Mouse (Mus musculus): ENCODE measurements around the gene Aldh3b2. TPM values are rescaled to one million over a fixed set of nuclear protein-coding genes. Genes with fewer than 3 reads are reported as not detected.
A peak's percentile ranks its signal among the peaks of the same experiment; 100 is the strongest.
"Not testable (repeated sequence)": the region's sequence is repeated elsewhere in the genome, so short reads cannot be mapped to it uniquely, and the experiment has no call there.

The Aldh3b2 gene
- total RNA-seq, 1 experiment = 0.62 TPM

DNA sequence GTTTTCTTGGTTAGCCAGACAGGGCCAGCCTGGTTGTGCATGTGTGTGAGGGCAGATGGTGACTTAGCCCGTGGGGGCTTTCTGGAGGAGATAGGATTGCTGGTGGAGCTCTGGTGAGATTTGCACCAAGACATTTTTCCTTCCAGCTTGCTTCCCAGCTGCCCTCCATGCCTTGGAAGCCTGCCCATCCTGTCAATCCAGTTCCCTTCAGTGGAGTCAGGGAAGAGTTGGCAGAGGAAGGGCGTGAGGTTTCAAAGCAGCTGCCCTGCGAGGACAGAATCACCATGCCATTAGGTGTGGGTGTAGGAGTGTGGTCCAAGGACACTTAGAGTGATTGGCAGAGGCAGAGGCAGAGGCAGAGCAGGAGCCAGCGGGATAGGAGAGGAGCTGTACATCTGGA lies 13.7 kb upstream of the Aldh3b2 start, which contains the start of gene Aldh3b3:
TSS of gene Aldh3b3 (plus strand) at position 176 of the 400 bp plus-strand sequence.
- H3K27ac ChIP-seq (ENCODE audit: insufficient read depth, low read depth, low read length, poor library complexity, severe bottlenecking) = peak within 1 kb of the TSS; percentile 5; the same call in 1 of the 2 replicates
- TF ChIP-seq ZNF384 (IDR thresholded peaks at IDR 0.05; ENCODE audit: low read depth, low read length) (no peak), CHD2 (IDR thresholded peaks at IDR 0.05; ENCODE audit: low read depth, low read length) (no peak), MAFK (IDR thresholded peaks at IDR 0.05; ENCODE audit: insufficient read depth, low read depth, low read length) (no peak), HCFC1 (IDR thresholded peaks at IDR 0.05; ENCODE audit: borderline replicate concordance, insufficient read depth, low read length) (no peak)
- in situ Hi-C loops (cut with MboI; ENCODE audit: low sequenced_read_pairs in 2 of 2, unreplicated experiment in 2 of 2) = no loop called here

DNA sequence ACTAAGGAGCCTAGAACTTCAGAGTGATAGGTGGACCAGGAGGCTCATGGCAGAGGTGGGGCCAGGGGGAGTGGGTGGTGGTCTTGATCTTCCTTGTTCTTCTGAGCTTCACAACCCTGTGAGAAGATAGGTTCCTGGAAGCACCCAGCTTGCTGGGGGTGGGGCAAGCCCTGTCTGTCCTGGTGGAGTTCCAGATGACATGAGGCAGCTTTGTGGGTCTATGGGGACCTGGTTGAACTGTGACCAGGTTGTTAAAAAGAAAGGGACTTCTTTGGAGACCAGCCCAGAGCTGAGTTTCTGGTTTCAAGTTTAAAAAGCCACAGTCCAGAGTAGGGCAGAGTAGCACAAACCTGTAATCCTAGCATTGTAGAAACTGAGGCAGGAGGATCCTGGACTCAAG lies 13.1 kb upstream of the Aldh3b2 start:
- Histone ChIP-seq H3K27ac (ENCODE audit: insufficient read depth, low read depth, low read length, poor library complexity, severe bottlenecking) (no peak overlapping the region), H3K4me3 (ENCODE audit: insufficient read depth in 1 of 2, low read depth in 1 of 2, low read length in 2 of 2, poor library complexity in 1 of 2, severe bottlenecking in 1 of 2) (no peak overlapping the region), H3K36me3 (ENCODE audit: control insufficient read depth, insufficient read depth, low read length, poor library complexity, severe bottlenecking) (no peaks in the 10 kb centered on the region), H3K9ac (ENCODE audit: insufficient read depth, low read depth, low read length, poor library complexity, severe bottlenecking) (no peak overlapping the region), H3K4me1 (ENCODE audit: control insufficient read depth in 2 of 2, insufficient read depth in 2 of 2, low read length in 2 of 2, poor library complexity in 1 of 2) (no peaks in the 10 kb centered on the region), H3K9me3 (ENCODE audit: control insufficient read depth, insufficient read depth, low read depth, low read length) (no peaks in the 10 kb centered on the region)
- in situ Hi-C loops (cut with MboI; ENCODE audit: low sequenced_read_pairs in 2 of 2, unreplicated experiment in 2 of 2) = no loop called here
- no peak for DNase-seq (ENCODE audit: low read depth, low spot score)
- TF ChIP-seq HCFC1 (IDR thresholded peaks at IDR 0.05; ENCODE audit: borderline replicate concordance, insufficient read depth, low read length) (no peak), ZNF384 (IDR thresholded peaks at IDR 0.05; ENCODE audit: low read depth, low read length) (no peak), CHD2 (IDR thresholded peaks at IDR 0.05; ENCODE audit: low read depth, low read length) (no peak), MAFK (IDR thresholded peaks at IDR 0.05; ENCODE audit: insufficient read depth, low read depth, low read length) (no peak), ZC3H11A (IDR thresholded peaks at IDR 0.05; ENCODE audit: borderline replicate concordance, low read depth, low read length) (no peak)

More for the DNA sequence above, 13.7 kb upstream of the Aldh3b2 start, which contains the start of gene Aldh3b3:
- H3K9me3 ChIP-seq (ENCODE audit: control insufficient read depth, insufficient read depth, low read depth, low read length) = no peaks in the 10 kb centered on the region
- no peaks in the 10 kb centered on the region for H3K4me1 ChIP-seq (ENCODE audit: control insufficient read depth in 2 of 2, insufficient read depth in 2 of 2, low read length in 2 of 2, poor library complexity in 1 of 2)
- no peaks in the 10 kb centered on the region for H3K36me3 ChIP-seq (ENCODE audit: control insufficient read depth, insufficient read depth, low read length, poor library complexity, severe bottlenecking)
- no peak within 1 kb of the TSS for H3K4me3 ChIP-seq (ENCODE audit: insufficient read depth in 1 of 2, low read depth in 1 of 2, low read length in 2 of 2, poor library complexity in 1 of 2, severe bottlenecking in 1 of 2)
- no peak for DNase-seq (ENCODE audit: low read depth, low spot score)
- H3K9ac ChIP-seq (ENCODE audit: insufficient read depth, low read depth, low read length, poor library complexity, severe bottlenecking) = no peak within 1 kb of the TSS

DNA sequence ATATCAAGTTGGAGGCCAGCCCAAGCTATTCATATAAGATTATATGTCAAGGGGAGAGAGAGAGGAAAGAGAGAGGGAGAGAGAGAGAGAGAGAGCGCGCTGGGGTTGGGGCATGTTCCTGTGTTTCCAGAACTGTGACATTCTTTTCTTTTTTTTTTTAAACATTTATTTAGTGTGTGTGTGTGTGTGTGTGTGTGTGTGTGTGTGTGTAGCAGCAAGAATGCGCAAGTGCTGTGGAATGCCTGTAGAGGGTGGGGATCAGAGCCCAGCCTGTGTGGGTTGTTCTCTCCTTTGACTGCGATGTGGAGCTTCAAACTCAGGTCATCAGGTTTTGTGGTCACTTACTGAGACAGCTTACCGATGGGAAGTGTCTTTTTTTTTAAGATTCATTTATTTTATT lies 11.9 kb upstream of the Aldh3b2 start:
- Histone ChIP-seq H3K9ac (ENCODE audit: insufficient read depth, low read depth, low read length, poor library complexity, severe bottlenecking) (no peak overlapping the region), H3K27ac (ENCODE audit: insufficient read depth, low read depth, low read length, poor library complexity, severe bottlenecking) (no peak overlapping the region), H3K4me3 (ENCODE audit: insufficient read depth in 1 of 2, low read depth in 1 of 2, low read length in 2 of 2, poor library complexity in 1 of 2, severe bottlenecking in 1 of 2) (no peak overlapping the region), H3K9me3 (ENCODE audit: control insufficient read depth, insufficient read depth, low read depth, low read length) (no peaks in the 10 kb centered on the region), H3K36me3 (ENCODE audit: control insufficient read depth, insufficient read depth, low read length, poor library complexity, severe bottlenecking) (no peaks in the 10 kb centered on the region), H3K4me1 (ENCODE audit: control insufficient read depth in 2 of 2, insufficient read depth in 2 of 2, low read length in 2 of 2, poor library complexity in 1 of 2) (no peaks in the 10 kb centered on the region)
- no peak for DNase-seq (ENCODE audit: low read depth, low spot score)
- in situ Hi-C loops (cut with MboI; ENCODE audit: low sequenced_read_pairs in 2 of 2, unreplicated experiment in 2 of 2) = no loop called here
- no peak for TF ChIP-seq CHD2 (IDR thresholded peaks at IDR 0.05; ENCODE audit: low read depth, low read length)
- no peak for TF ChIP-seq ZNF384 (IDR thresholded peaks at IDR 0.05; ENCODE audit: low read depth, low read length)
- TF ChIP-seq HCFC1 (IDR thresholded peaks at IDR 0.05; ENCODE audit: borderline replicate concordance, insufficient read depth, low read length) = no peak
- no peak for TF ChIP-seq MAFK (IDR thresholded peaks at IDR 0.05; ENCODE audit: insufficient read depth, low read depth, low read length)
- no peak for TF ChIP-seq ZC3H11A (IDR thresholded peaks at IDR 0.05; ENCODE audit: borderline replicate concordance, low read depth, low read length)

DNA sequence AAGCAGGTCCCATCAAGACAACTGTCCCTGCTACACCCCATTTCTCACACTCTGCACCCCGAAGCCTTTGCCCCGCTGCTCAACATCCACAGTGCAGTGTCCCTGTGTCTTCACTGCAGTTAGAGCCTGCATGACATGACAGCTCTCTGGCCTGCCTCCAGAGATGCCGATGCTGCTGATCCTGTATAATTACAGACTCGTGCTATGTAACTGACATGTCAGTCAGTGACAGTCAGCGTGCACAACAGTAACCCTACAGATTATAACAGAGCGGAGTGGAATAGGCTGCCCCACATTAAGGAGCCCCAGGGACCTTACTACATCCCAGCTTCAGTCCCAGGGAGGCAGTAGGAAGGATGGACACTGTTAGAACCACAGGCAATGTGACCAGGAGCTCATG lies 10.3 kb upstream of the Aldh3b2 start:
- H3K4me1 ChIP-seq (ENCODE audit: control insufficient read depth in 2 of 2, insufficient read depth in 2 of 2, low read length in 2 of 2, poor library complexity in 1 of 2); DNase-seq (ENCODE audit: low read depth, low spot score); H3K4me3 ChIP-seq (ENCODE audit: insufficient read depth in 1 of 2, low read depth in 1 of 2, low read length in 2 of 2, poor library complexity in 1 of 2, severe bottlenecking in 1 of 2); in situ Hi-C loops (cut with MboI; ENCODE audit: low sequenced_read_pairs in 2 of 2, unreplicated experiment in 2 of 2); H3K9me3 ChIP-seq (ENCODE audit: control insufficient read depth, insufficient read depth, low read depth, low read length); H3K27ac ChIP-seq (ENCODE audit: insufficient read depth, low read depth, low read length, poor library complexity, severe bottlenecking); H3K36me3 ChIP-seq (ENCODE audit: control insufficient read depth, insufficient read depth, low read length, poor library complexity, severe bottlenecking); H3K9ac ChIP-seq (ENCODE audit: insufficient read depth, low read depth, low read length, poor library complexity, severe bottlenecking): not testable (repeated sequence)

DNA sequence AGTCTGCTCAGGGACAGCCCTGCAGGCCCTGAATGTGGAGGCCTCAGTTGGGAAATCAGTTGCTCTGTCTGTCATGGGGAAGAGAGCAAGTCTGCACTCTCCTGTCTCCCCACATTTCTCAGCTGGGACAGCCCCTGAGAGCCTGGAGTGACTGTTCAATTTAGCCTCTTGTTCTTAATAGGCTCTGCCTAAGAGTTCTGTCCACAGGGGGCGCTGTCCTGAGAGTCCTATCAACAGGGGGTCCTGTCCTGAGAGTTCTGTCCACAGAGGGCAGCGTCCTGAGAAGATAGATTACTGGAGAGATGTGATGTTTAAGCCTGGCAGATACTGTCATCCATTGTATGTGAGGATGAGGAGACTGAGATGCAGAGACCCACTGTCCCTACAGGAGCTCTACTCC lies 9.7 kb upstream of the Aldh3b2 start:
- TF ChIP-seq ZNF384 (IDR thresholded peaks at IDR 0.05; ENCODE audit: low read depth, low read length) (no peak), MAFK (IDR thresholded peaks at IDR 0.05; ENCODE audit: insufficient read depth, low read depth, low read length) (no peak), ZC3H11A (IDR thresholded peaks at IDR 0.05; ENCODE audit: borderline replicate concordance, low read depth, low read length) (no peak), CHD2 (IDR thresholded peaks at IDR 0.05; ENCODE audit: low read depth, low read length) (no peak), HCFC1 (IDR thresholded peaks at IDR 0.05; ENCODE audit: borderline replicate concordance, insufficient read depth, low read length) (no peak)
- Histone ChIP-seq H3K9ac (ENCODE audit: insufficient read depth, low read depth, low read length, poor library complexity, severe bottlenecking) (no peak overlapping the region), H3K27ac (ENCODE audit: insufficient read depth, low read depth, low read length, poor library complexity, severe bottlenecking) (no peak overlapping the region), H3K9me3 (ENCODE audit: control insufficient read depth, insufficient read depth, low read depth, low read length) (no peaks in the 10 kb centered on the region), H3K4me3 (ENCODE audit: insufficient read depth in 1 of 2, low read depth in 1 of 2, low read length in 2 of 2, poor library complexity in 1 of 2, severe bottlenecking in 1 of 2) (no peak overlapping the region), H3K4me1 (ENCODE audit: control insufficient read depth in 2 of 2, insufficient read depth in 2 of 2, low read length in 2 of 2, poor library complexity in 1 of 2) (no peaks in the 10 kb centered on the region), H3K36me3 (ENCODE audit: control insufficient read depth, insufficient read depth, low read length, poor library complexity, severe bottlenecking) (no peaks in the 10 kb centered on the region)
- in situ Hi-C loops (cut with MboI; ENCODE audit: low sequenced_read_pairs in 2 of 2, unreplicated experiment in 2 of 2) = no loop called here
- DNase-seq (ENCODE audit: low read depth, low spot score) = peak; percentile 42
